Comparison of ENCODE assay signal across 9 mouse cellular contexts in genomic region chr17:72242036-72242435, GRCm38 (mm10).
DNase-seq lines count a peak whose midpoint lies in the region; TF ChIP-seq lines count a peak whose summit lies in the region.
"Had no signal": no experiment of that assay in that cellular context is flagged by ENCODE, and none has a peak within 500 bp of the region (broad histone marks: within the 10 kb centered on the region; RNA-seq: fewer than 3 reads in every experiment).

No protein-coding gene starts in this region.

- no peak overlapping the region for H3K9ac ChIP-seq in ES-E14 (ENCODE audit: insufficient read depth, low read depth, low read length, poor library complexity, severe bottlenecking)
- H3K9ac ChIP-seq: embryonic facial prominence, embryonic 15.5 days; liver, embryonic 13.5 days had no signal

- H3K9me3 ChIP-seq in ES-E14 (ENCODE audit: control insufficient read depth, insufficient read depth, low read depth, low read length), result no peaks in the 10 kb centered on the region
- H3K9me3 ChIP-seq: embryonic facial prominence, embryonic 15.5 days had no signal

- in situ Hi-C loops in ES-E14 (cut with MboI; ENCODE audit: low sequenced_read_pairs in 2 of 2, unreplicated experiment in 2 of 2), result no loop called here

- H3K27ac ChIP-seq in ES-E14 (ENCODE audit: insufficient read depth, low read depth, low read length, poor library complexity, severe bottlenecking), result no peak overlapping the region
- H3K27ac ChIP-seq: embryonic facial prominence, embryonic 15.5 days; liver, embryonic 13.5 days had no signal

- no peaks in the 10 kb centered on the region for H3K4me1 ChIP-seq in ES-E14 (ENCODE audit: control insufficient read depth in 2 of 2, insufficient read depth in 2 of 2, low read length in 2 of 2, poor library complexity in 1 of 2)
- H3K4me1 ChIP-seq: embryonic facial prominence, embryonic 15.5 days; liver, embryonic 13.5 days had no signal

- DNase-seq in layer of hippocampus, adult 18-20 months (ENCODE audit: low spot score in 2 of 2), result peak; percentile 18 to 48
- no peak for DNase-seq in layer of hippocampus, adult 9-11 months
- DNase-seq in ES-E14 (ENCODE audit: low read depth, low spot score), result no peak
- peak; percentile 32 for DNase-seq in adrenal gland, postnatal 25 days
- DNase-seq in frontal cortex, postnatal 10 days (ENCODE audit: low spot score in 2 of 2), result peak; percentile 6 to 16
- DNase-seq in left cerebral cortex, adult 8-10 months (ENCODE audit: low spot score in 2 of 2), result peak; percentile 6 to 40
- peak; percentile 17 for DNase-seq in right cerebral cortex, postnatal 14 days
- DNase-seq: liver, embryonic 13.5 days had no signal

- H3K36me3 ChIP-seq in ES-E14 (ENCODE audit: control insufficient read depth, insufficient read depth, low read length, poor library complexity, severe bottlenecking), result no peaks in the 10 kb centered on the region
- H3K36me3 ChIP-seq: embryonic facial prominence, embryonic 15.5 days; liver, embryonic 13.5 days had no signal

- no peak overlapping the region for H3K4me3 ChIP-seq in ES-E14 (ENCODE audit: insufficient read depth in 1 of 2, low read depth in 1 of 2, low read length in 2 of 2, poor library complexity in 1 of 2, severe bottlenecking in 1 of 2)
- H3K4me3 ChIP-seq: embryonic facial prominence, embryonic 15.5 days; liver, embryonic 13.5 days had no signal

TF ChIP-seq in ES-E14, 5 proteins besides CTCF, POLR2A, EP300 and RAD21:
- no peak for TF ChIP-seq ZNF384 (IDR thresholded peaks at IDR 0.05; ENCODE audit: low read depth, low read length)
- TF ChIP-seq CHD2 (IDR thresholded peaks at IDR 0.05; ENCODE audit: low read depth, low read length), result no peak
- TF ChIP-seq ZC3H11A (IDR thresholded peaks at IDR 0.05; ENCODE audit: borderline replicate concordance, low read depth, low read length), result peak; percentile 25; the same call in 1 of the 2 replicates

Comparison
In these comparisons a context has a peak if more than half of its experiments do, and no peak if none do; other contexts are left out.
1. DNase-seq: peak in layer of hippocampus, adult 18-20 months (2 of 2), adrenal gland, postnatal 25 days (single experiment), frontal cortex, postnatal 10 days (2 of 2), left cerebral cortex, adult 8-10 months (2 of 2) and right cerebral cortex, postnatal 14 days (single experiment); none in layer of hippocampus, adult 9-11 months (single experiment) and ES-E14 (single experiment).